Mouse (Mus musculus): ENCODE measurements at regions not wholly inside any gene's neighbourhood (a gene's known extent, or its start where the extent isn't known, plus 50 kb on each side); places are given as distances from the start of the nearest gene placed in this dataset.

- no peak for DNase-seq
Observed at GRCm38 (mm10) chr2:122863343-122863970, 98.4 kb downstream of the Sqor start.

GRCm38 (mm10) chr2:122863971-122864348 lies 98.9 kb downstream of the Sqor start:
- DNase-seq: no peak

- no peak for DNase-seq
Observed at GRCm38 (mm10) chr2:122887111-122887510, 122.1 kb downstream of the Sqor start.

GRCm38 (mm10) chr2:122887526-122887925 lies 122.5 kb downstream of the Sqor start:
- DNase-seq: no peak

GRCm38 (mm10) chr2:122905129-122906072 lies 140.4 kb downstream of the Sqor start:
- no peak for DNase-seq

GRCm38 (mm10) chr2:122916772-122917171 lies 151.7 kb downstream of the Sqor start:
- peak; percentile 30 for DNase-seq

- peak; percentile 18 for DNase-seq
Observed at GRCm38 (mm10) chr2:122937922-122938321, 172.9 kb downstream of the Sqor start.

GRCm38 (mm10) chr2:122944841-122945240 lies 179.8 kb downstream of the Sqor start:
- no peak for DNase-seq

- no peak for DNase-seq
Observed at GRCm38 (mm10) chr2:122945891-122946290, 180.9 kb downstream of the Sqor start.

- DNase-seq: no peak
Observed at GRCm38 (mm10) chr2:122949031-122949430, 184.0 kb downstream of the Sqor start.

GRCm38 (mm10) chr2:122961701-122962100 lies 196.7 kb downstream of the Sqor start:
- DNase-seq: no peak

- no peak for DNase-seq
Observed at GRCm38 (mm10) chr2:122968809-122969628, 204.0 kb downstream of the Sqor start.
